Mouse (Mus musculus) neutrophil, adult 83 days (primary cell): ENCODE data around the gene Gm9117. TPM values are rescaled to one million over a fixed set of nuclear protein-coding genes. Genes with fewer than 3 reads are reported as not detected.

ENCODE experiments used
- total RNA-seq, 2 experiments: library from RNA; stranded (reverse); gene quantifications; one replicate each; pipeline ENCODE4 v1.2.4; 2023

The Gm9117 gene
- total RNA-seq: not detected

DNA sequence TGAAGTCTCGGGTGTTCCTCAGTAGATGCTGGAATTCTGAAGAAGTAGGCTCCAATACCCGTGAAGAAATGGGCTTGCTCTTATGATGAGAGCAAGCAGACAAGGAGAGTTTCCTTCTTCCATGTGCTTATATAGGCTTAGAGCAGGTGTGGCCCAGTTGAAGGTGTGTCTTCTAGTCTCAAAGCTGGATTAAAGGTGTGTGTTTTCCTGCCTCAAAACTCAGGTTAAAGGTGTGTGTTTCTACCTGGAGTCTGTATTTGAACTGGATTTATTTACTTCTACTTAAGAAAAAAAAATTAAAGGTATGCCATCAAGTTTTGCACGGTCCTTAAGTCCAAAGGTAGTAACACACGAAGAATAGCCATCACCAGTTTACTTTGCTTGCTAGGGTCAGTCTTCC is at the start of gene Gm9117:
Gm9117 (minus strand) TSS at position 101 of the 400 bp plus-strand sequence.

GRCm38 (mm10) chr3:93961214-93961613 is 17.9 kb upstream of the Gm9117 start, which contains the start of gene Tdpoz5:
TSS of gene Tdpoz5 (minus strand) at chr3:93961314.

Other genes with a start within 250 kb of the Gm9117 start
- not detected for gene Gm5773, start 170.5 kb downstream of the Gm9117 start, total RNA-seq
- not detected for gene Tdpoz4, start 147.1 kb downstream of the Gm9117 start, total RNA-seq
- gene Tdpoz3, start 117.5 kb downstream of the Gm9117 start, total RNA-seq: not detected
- gene Tdpoz5, start 17.8 kb upstream of the Gm9117 start, total RNA-seq: not detected
- not detected for gene Gm9125, start 111.3 kb upstream of the Gm9117 start, total RNA-seq
- not detected for gene Gm10697, start 129.1 kb upstream of the Gm9117 start, total RNA-seq
- not detected for gene Gm10696, start 234.7 kb upstream of the Gm9117 start, total RNA-seq